Mouse (Mus musculus) limb, embryonic 11.5 days (tissue): ENCODE results near the gene C2cd5. TPM values are rescaled to one million over a fixed set of nuclear protein-coding genes. Genes with fewer than 3 reads are reported as not detected.

Source experiments
- ATAC-seq: fragments of 200-750 bp; cut with Nextera tagmentation; 2 replicates; pipeline ENCODE4 v1.8.0; 2017; ENCODE audit warnings: low read depth; ENCODE audit not compliant: insufficient number of reproducible peaks, low FRiP score, low TSS enrichment
- DNase-seq: peaks from one replicate; pipeline ENCODE4 v3.0.0-alpha.2; 2015; ENCODE audit warnings: low spot score
- H3K27ac ChIP-seq: fragments of 300-500 bp; sonication (generic); replicated peaks from 2 replicates; pipeline ENCODE4 v1.5.1; 2014; ENCODE audit warnings: low read depth, mild to moderate bottlenecking, low read length
- H3K27me3 ChIP-seq: fragments of 300-500 bp; sonication (generic); 2 replicates; pipeline ENCODE4 v1.6.1; 2014; ENCODE audit warnings: mild to moderate bottlenecking, low read length, mixed read lengths; ENCODE audit not compliant: control insufficient read depth, insufficient read depth
- H3K36me3 ChIP-seq: fragments of 300-500 bp; sonication (generic); 2 replicates; pipeline ENCODE4 v1.6.1; 2014; ENCODE audit warnings: mild to moderate bottlenecking, low read length, moderate library complexity, mixed read lengths; ENCODE audit not compliant: control insufficient read depth, insufficient read depth
- H3K4me1 ChIP-seq: fragments of 300-500 bp; sonication (generic); 2 replicates; pipeline ENCODE4 v1.6.1; 2014; ENCODE audit warnings: low read length, mixed read lengths; ENCODE audit not compliant: control insufficient read depth, insufficient read depth
- H3K4me2 ChIP-seq: fragments of 300-500 bp; sonication (generic); 2 replicates; pipeline ENCODE4 v1.6.1; 2014; ENCODE audit warnings: low read depth, mild to moderate bottlenecking, moderate library complexity; ENCODE audit not compliant: severe bottlenecking
- H3K4me3 ChIP-seq: fragments of 300-500 bp; sonication (generic); 2 replicates; pipeline ENCODE4 v1.5.1; 2014; ENCODE audit warnings: low read depth, low read length
- H3K9ac ChIP-seq: fragments of 300-500 bp; sonication (generic); 2 replicates; pipeline ENCODE4 v1.6.1; 2014; ENCODE audit warnings: mild to moderate bottlenecking, low read length
- H3K9me3 ChIP-seq: fragments of 300-500 bp; sonication (generic); 2 replicates; pipeline ENCODE4 v1.6.1; 2016; ENCODE audit warnings: low read length; ENCODE audit not compliant: control insufficient read depth
- WGBS: fragments of 180-500 bp; shearing (Covaris S2); extraction: QIAGEN DNeasy Blood & Tissue Kit; methylation state at CpG from one replicate; pipeline ENCODE4 v1.1.7; 2014; 5-methylcytosine and 5-hydroxymethylcytosine counted together
- polyA plus RNA-seq: library from polyadenylated mRNA; unstranded; fragments of >200 nt; fragmentation: Nextera tagmentation; extraction: Ambion mirVana; gene quantifications from 2 replicates; pipeline ENCODE4 v1.2.1, GENCODE M21; 2014

C2cd5 gene
- polyA plus RNA-seq, 1 experiment from 2014 or later, result 29.2 TPM

GRCm38 (mm10) chr6:143068181-143068915 lies 31.6 kb downstream of the C2cd5 start:
- 70% methylated on average over 9 of the region's 9 CpGs for WGBS
- Histone ChIP-seq H3K27ac (no peak overlapping the region), H3K4me1 (no peaks in the 10 kb centered on the region), H3K9ac (no peak overlapping the region), H3K4me2 (no peak overlapping the region), H3K4me3 (no peak overlapping the region), H3K27me3 (no peaks in the 10 kb centered on the region), H3K36me3 (0 out of 2 replicates have a peak, but pooled peaks cover 1% of the 10 kb centered on the region), H3K9me3 (no peaks in the 10 kb centered on the region)
- ATAC-seq (no peak), DNase-seq (no peak)

GRCm38 (mm10) chr6:143067654-143068053 lies 32.3 kb downstream of the C2cd5 start:
- Histone ChIP-seq H3K9me3 (no peaks in the 10 kb centered on the region), H3K4me3 (no peak overlapping the region), H3K27ac (no peak overlapping the region), H3K36me3 (no peaks in the 10 kb centered on the region), H3K4me2 (no peak overlapping the region), H3K9ac (no peak overlapping the region), H3K27me3 (no peaks in the 10 kb centered on the region), H3K4me1 (no peaks in the 10 kb centered on the region)
- WGBS, result 91% methylated on average over 3 of the region's 3 CpGs
- no peak for ATAC-seq
- no peak for DNase-seq

GRCm38 (mm10) chr6:143066859-143067258 lies 33.1 kb downstream of the C2cd5 start:
- no peaks in the 10 kb centered on the region for H3K36me3 ChIP-seq
- H3K4me3 ChIP-seq, result no peak overlapping the region
- 85% methylated on average over 9 of the region's 9 CpGs for whole genome bisulfite sequencing
- H3K27me3 ChIP-seq, result no peaks in the 10 kb centered on the region
- no peak overlapping the region for H3K9ac ChIP-seq
- H3K9me3 ChIP-seq, result no peaks in the 10 kb centered on the region
- H3K4me2 ChIP-seq, result no peak overlapping the region
- H3K27ac ChIP-seq, result no peak overlapping the region
- ATAC-seq, result no peak
- no peaks in the 10 kb centered on the region for H3K4me1 ChIP-seq
- DNase-seq, result no peak

GRCm38 (mm10) chr6:143064047-143064446 lies 35.9 kb downstream of the C2cd5 start:
- DNase-seq (no peak), ATAC-seq (no peak)
- Histone ChIP-seq H3K36me3 (no peaks in the 10 kb centered on the region), H3K4me3 (no peak overlapping the region), H3K9me3 (no peaks in the 10 kb centered on the region), H3K4me2 (no peak overlapping the region), H3K9ac (no peak overlapping the region), H3K27me3 (no peaks in the 10 kb centered on the region), H3K4me1 (no peaks in the 10 kb centered on the region), H3K27ac (no peak overlapping the region)
- 92% methylated on average over 2 of the region's 2 CpGs for WGBS

GRCm38 (mm10) chr6:143057601-143058000 lies 42.3 kb downstream of the C2cd5 start:
- ATAC-seq (no peak), DNase-seq (no peak)
- no peak overlapping the region for H3K27ac ChIP-seq
- H3K4me3 ChIP-seq, result no peak overlapping the region
- no peaks in the 10 kb centered on the region for H3K36me3 ChIP-seq
- no peaks in the 10 kb centered on the region for H3K27me3 ChIP-seq
- no peaks in the 10 kb centered on the region for H3K9me3 ChIP-seq
- 86% methylated on average over 5 of the region's 5 CpGs for WGBS
- no peak overlapping the region for H3K4me2 ChIP-seq
- no peak overlapping the region for H3K9ac ChIP-seq
- H3K4me1 ChIP-seq, result no peaks in the 10 kb centered on the region

GRCm38 (mm10) chr6:143051566-143051965 lies 48.4 kb downstream of the C2cd5 start:
- ATAC-seq (no peak), DNase-seq (no peak)
- no peak overlapping the region for H3K4me3 ChIP-seq
- 91% methylated on average over 5 of the region's 5 CpGs for WGBS
- peaks cover 4% of the 10 kb centered on the region; the same call in 1 of the 2 replicates for H3K36me3 ChIP-seq
- H3K4me2 ChIP-seq, result no peak overlapping the region
- H3K4me1 ChIP-seq, result no peaks in the 10 kb centered on the region
- no peak overlapping the region for H3K27ac ChIP-seq
- H3K9ac ChIP-seq, result no peak overlapping the region
- no peaks in the 10 kb centered on the region for H3K9me3 ChIP-seq
- H3K27me3 ChIP-seq, result no peaks in the 10 kb centered on the region

- H3K4me2 ChIP-seq, result no peak overlapping the region
- H3K9ac ChIP-seq, result no peak overlapping the region
- WGBS, result 83% methylated on average over 11 of the region's 11 CpGs
- no peaks in the 10 kb centered on the region for H3K27me3 ChIP-seq
- no peaks in the 10 kb centered on the region for H3K9me3 ChIP-seq
- H3K4me1 ChIP-seq, result no peaks in the 10 kb centered on the region
- ATAC-seq, result no peak
- H3K36me3 ChIP-seq, result peaks cover 4% of the 10 kb centered on the region; the same call in 1 of the 2 replicates
- DNase-seq, result no peak
- H3K4me3 ChIP-seq, result no peak overlapping the region
- no peak overlapping the region for H3K27ac ChIP-seq
Measured at GRCm38 (mm10) chr6:143049791-143050555, 50.0 kb downstream of the C2cd5 start.

- no peak overlapping the region for H3K9ac ChIP-seq
- peaks cover 4% of the 10 kb centered on the region; the same call in 1 of the 2 replicates for H3K36me3 ChIP-seq
- WGBS, result 98% methylated on average over 2 of the region's 2 CpGs
- H3K9me3 ChIP-seq, result no peaks in the 10 kb centered on the region
- no peak overlapping the region for H3K27ac ChIP-seq
- DNase-seq (no peak), ATAC-seq (no peak)
- no peak overlapping the region for H3K4me2 ChIP-seq
- no peak overlapping the region for H3K4me3 ChIP-seq
- H3K27me3 ChIP-seq, result no peaks in the 10 kb centered on the region
- no peaks in the 10 kb centered on the region for H3K4me1 ChIP-seq
Measured at GRCm38 (mm10) chr6:143049117-143049516, 50.8 kb downstream of the C2cd5 start.
